Mouse (Mus musculus): ENCODE data around the gene Galnt14. TPM values are rescaled to one million over a fixed set of nuclear protein-coding genes. Genes with fewer than 3 reads are reported as not detected.

Galnt14 gene
- polyA plus RNA-seq, 1 experiment: 2.0 TPM

DNA sequence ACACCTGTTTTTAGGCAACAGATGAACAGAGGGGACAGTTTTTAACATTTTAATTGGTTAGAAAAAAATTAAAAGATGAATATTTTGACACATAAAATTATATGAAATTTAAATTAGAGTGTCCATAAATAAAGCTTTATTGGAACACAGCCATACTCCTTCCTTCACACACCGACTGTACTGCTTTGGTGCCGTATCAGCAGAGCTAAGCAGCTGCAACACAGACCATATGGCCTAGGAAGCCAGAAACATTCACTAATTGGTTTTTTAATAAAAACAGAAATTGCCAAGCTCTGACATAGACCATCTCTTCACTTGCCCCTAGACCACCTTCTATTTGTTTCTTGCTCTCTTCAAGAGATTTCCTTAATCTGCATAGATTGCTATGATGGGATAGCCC, 40.2 kb downstream of the Galnt14 start:
- TF ChIP-seq POLR2A (IDR thresholded peaks at IDR 0.05; ENCODE audit: low read depth, low read length): no peak
- no peak for TF ChIP-seq CTCF (IDR thresholded peaks at IDR 0.05; ENCODE audit: borderline replicate concordance, insufficient read depth, low read length)
- Histone ChIP-seq H3K4me1 (ENCODE audit: control insufficient read depth, insufficient read depth, low read length) (no peaks in the 10 kb centered on the region; the same call in 1 of the 2 replicates), H3K4me3 (ENCODE audit: insufficient read depth, low read length) (no peak overlapping the region), H3K27ac (ENCODE audit: insufficient read depth, low read length) (no peak overlapping the region)

GRCm38 (mm10) chr17:73668996-73669395, 41.3 kb downstream of the Galnt14 start:
- no peak overlapping the region for H3K27ac ChIP-seq (ENCODE audit: insufficient read depth, low read length)
- TF ChIP-seq CTCF (IDR thresholded peaks at IDR 0.05; ENCODE audit: borderline replicate concordance, insufficient read depth, low read length) (no peak), POLR2A (IDR thresholded peaks at IDR 0.05; ENCODE audit: low read depth, low read length) (no peak)
- H3K4me1 ChIP-seq (ENCODE audit: control insufficient read depth, insufficient read depth, low read length): no peaks in the 10 kb centered on the region; the same call in 1 of the 2 replicates
- H3K4me3 ChIP-seq (ENCODE audit: insufficient read depth, low read length): no peak overlapping the region

DNA sequence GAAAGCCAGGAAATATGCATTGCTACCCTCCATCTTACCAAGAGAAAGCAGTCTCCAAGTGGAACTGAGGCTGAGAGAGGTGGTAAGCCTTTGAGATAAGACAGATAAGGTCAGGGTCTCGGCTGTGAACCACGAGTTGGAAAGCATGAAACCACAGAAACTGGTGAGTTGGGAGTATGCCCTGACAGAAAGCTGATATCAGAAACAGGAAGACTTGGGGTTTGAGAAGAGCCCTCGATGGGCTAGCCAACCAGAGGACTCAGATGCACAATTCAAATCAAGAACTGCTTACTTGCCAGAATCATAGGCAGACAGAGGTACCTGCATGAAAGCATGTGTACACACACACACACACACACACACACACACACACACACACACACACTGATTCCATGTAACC, 47.0 kb downstream of the Galnt14 start:
- Histone ChIP-seq H3K4me1 (ENCODE audit: control insufficient read depth, insufficient read depth, low read length) (no peaks in the 10 kb centered on the region), H3K4me3 (ENCODE audit: insufficient read depth, low read length) (no peak overlapping the region), H3K27ac (ENCODE audit: insufficient read depth, low read length) (no peak overlapping the region)
- no peak for TF ChIP-seq POLR2A (IDR thresholded peaks at IDR 0.05; ENCODE audit: low read depth, low read length)
- no peak for TF ChIP-seq CTCF (IDR thresholded peaks at IDR 0.05; ENCODE audit: borderline replicate concordance, insufficient read depth, low read length)

GRCm38 (mm10) chr17:73658731-73659445, 51.4 kb downstream of the Galnt14 start:
- Histone ChIP-seq H3K27ac (ENCODE audit: insufficient read depth, low read length) (no peak overlapping the region), H3K4me3 (ENCODE audit: insufficient read depth, low read length) (no peak overlapping the region), H3K4me1 (ENCODE audit: control insufficient read depth, insufficient read depth, low read length) (no peaks in the 10 kb centered on the region)
- TF ChIP-seq CTCF (IDR thresholded peaks at IDR 0.05; ENCODE audit: borderline replicate concordance, insufficient read depth, low read length) (no peak), POLR2A (IDR thresholded peaks at IDR 0.05; ENCODE audit: low read depth, low read length) (no peak)

DNA sequence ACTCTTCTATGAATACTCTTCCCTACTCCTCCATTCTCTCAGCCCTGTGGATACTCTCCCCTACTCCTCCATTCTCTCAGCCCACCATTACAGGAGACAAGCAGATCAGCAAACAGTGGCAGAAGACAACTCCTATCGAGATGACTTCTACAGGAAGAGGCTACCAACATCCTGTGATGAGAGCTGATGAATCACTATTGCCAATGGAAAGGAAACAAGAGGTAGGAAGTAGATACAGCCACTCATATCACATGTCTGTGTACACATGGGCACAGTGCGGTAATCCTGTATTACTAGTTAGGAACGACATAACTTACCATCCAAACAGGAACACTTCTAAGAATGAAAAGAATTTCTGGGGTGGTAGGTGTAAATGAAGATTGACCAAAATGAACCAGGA, 53.9 kb downstream of the Galnt14 start:
- TF ChIP-seq CTCF (IDR thresholded peaks at IDR 0.05; ENCODE audit: borderline replicate concordance, insufficient read depth, low read length) (no peak), POLR2A (IDR thresholded peaks at IDR 0.05; ENCODE audit: low read depth, low read length) (no peak)
- no peaks in the 10 kb centered on the region for H3K4me1 ChIP-seq (ENCODE audit: control insufficient read depth, insufficient read depth, low read length)
- H3K4me3 ChIP-seq (ENCODE audit: insufficient read depth, low read length): no peak overlapping the region
- no peak overlapping the region for H3K27ac ChIP-seq (ENCODE audit: insufficient read depth, low read length)

DNA sequence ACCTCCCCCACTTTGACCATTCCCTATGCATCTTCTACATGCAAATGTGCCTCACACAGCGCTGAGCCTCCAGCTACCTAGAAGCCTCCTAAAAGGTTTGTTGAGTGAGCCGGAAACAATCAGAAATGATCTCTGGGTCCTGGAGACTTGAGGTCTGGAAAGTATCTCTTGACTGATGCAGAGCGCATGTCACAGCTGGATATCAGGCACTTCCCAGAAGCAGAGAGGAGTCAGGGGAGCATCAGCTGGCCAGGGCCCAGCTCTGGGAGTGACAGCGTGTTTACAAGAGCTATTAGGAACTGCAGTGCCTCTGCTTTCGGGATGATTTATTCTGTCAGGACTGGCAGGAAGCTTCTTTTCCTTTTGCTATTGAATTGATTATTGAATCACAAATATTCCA, 56.0 kb downstream of the Galnt14 start:
- H3K27ac ChIP-seq (ENCODE audit: insufficient read depth, low read length): no peak overlapping the region
- TF ChIP-seq POLR2A (IDR thresholded peaks at IDR 0.05; ENCODE audit: low read depth, low read length) (no peak), CTCF (IDR thresholded peaks at IDR 0.05; ENCODE audit: borderline replicate concordance, insufficient read depth, low read length) (no peak)
- no peak overlapping the region for H3K4me3 ChIP-seq (ENCODE audit: insufficient read depth, low read length)
- H3K4me1 ChIP-seq (ENCODE audit: control insufficient read depth, insufficient read depth, low read length): no peaks in the 10 kb centered on the region

DNA sequence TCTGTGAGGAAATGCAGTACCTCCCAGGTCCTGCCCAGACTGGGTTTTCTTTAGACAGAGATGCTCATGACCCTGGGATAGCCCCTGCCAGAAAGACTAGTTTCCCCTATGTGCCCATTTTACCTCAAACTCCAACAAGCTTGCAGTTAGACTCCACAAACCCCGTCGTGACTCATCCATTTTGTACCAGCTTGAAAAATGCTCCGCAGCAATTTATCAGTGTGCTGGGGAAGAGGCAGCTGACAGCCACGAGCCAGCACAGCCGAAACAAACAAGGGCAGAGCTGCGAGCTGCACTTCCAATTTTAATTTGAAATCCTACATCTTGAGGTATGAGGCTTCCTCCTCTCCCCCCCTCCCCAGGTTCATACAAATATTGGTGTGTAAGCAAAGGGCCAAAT, 60.9 kb downstream of the Galnt14 start:
- TF ChIP-seq CTCF (IDR thresholded peaks at IDR 0.05; ENCODE audit: borderline replicate concordance, insufficient read depth, low read length) (no peak), POLR2A (IDR thresholded peaks at IDR 0.05; ENCODE audit: low read depth, low read length) (no peak)
- H3K4me1 ChIP-seq (ENCODE audit: control insufficient read depth, insufficient read depth, low read length): no peaks in the 10 kb centered on the region
- no peak overlapping the region for H3K4me3 ChIP-seq (ENCODE audit: insufficient read depth, low read length)
- no peak overlapping the region for H3K27ac ChIP-seq (ENCODE audit: insufficient read depth, low read length)

- H3K4me3 ChIP-seq (ENCODE audit: insufficient read depth, low read length): no peak overlapping the region
- no peak for TF ChIP-seq CTCF (IDR thresholded peaks at IDR 0.05; ENCODE audit: borderline replicate concordance, insufficient read depth, low read length)
- TF ChIP-seq POLR2A (IDR thresholded peaks at IDR 0.05; ENCODE audit: low read depth, low read length): no peak
- H3K27ac ChIP-seq (ENCODE audit: insufficient read depth, low read length): no peak overlapping the region
- no peaks in the 10 kb centered on the region for H3K4me1 ChIP-seq (ENCODE audit: control insufficient read depth, insufficient read depth, low read length)
Measured at GRCm38 (mm10) chr17:73641676-73642075, 68.6 kb downstream of the Galnt14 start.

DNA sequence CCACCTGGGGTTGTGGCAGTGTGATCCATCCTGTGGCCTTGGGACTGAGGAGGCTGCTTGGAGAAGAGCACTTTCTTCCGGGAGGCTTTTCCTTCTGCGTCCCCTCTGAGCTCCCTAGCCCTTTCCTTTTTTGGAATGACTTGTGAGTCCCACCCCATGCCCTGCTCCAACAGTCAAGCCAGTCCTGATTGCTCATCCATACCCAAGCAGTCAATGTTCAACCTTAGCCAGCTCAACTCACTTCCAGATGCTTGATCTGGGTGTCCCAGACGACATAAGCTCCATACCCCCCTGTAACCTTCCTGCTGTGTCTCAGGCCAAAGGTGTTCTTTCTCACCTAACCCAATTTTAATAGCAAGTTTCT, 70.2 kb downstream of the Galnt14 start:
- H3K4me3 ChIP-seq (ENCODE audit: insufficient read depth, low read length): no peak overlapping the region
- H3K27ac ChIP-seq (ENCODE audit: insufficient read depth, low read length): no peak overlapping the region
- no peaks in the 10 kb centered on the region for H3K4me1 ChIP-seq (ENCODE audit: control insufficient read depth, insufficient read depth, low read length)
- TF ChIP-seq POLR2A (IDR thresholded peaks at IDR 0.05; ENCODE audit: low read depth, low read length): no peak
- no peak for TF ChIP-seq CTCF (IDR thresholded peaks at IDR 0.05; ENCODE audit: borderline replicate concordance, insufficient read depth, low read length)

GRCm38 (mm10) chr17:73639401-73640116, 70.7 kb downstream of the Galnt14 start:
- no peak overlapping the region for H3K4me3 ChIP-seq (ENCODE audit: insufficient read depth, low read length)
- H3K27ac ChIP-seq (ENCODE audit: insufficient read depth, low read length): no peak overlapping the region
- TF ChIP-seq POLR2A (IDR thresholded peaks at IDR 0.05; ENCODE audit: low read depth, low read length) (no peak), CTCF (IDR thresholded peaks at IDR 0.05; ENCODE audit: borderline replicate concordance, insufficient read depth, low read length) (no peak)
- no peaks in the 10 kb centered on the region for H3K4me1 ChIP-seq (ENCODE audit: control insufficient read depth, insufficient read depth, low read length)
